Mouse (Mus musculus) heart, adult 2 months (tissue): ENCODE measurements around the gene Olfr160. TPM values are rescaled to one million over a fixed set of nuclear protein-coding genes. Genes with fewer than 3 reads are reported as not detected.

Source experiments
- DNase-seq, 2 experiments: peaks; one replicate each; pipeline ENCODE4 v3.0.0; 2021
- H3K27ac ChIP-seq: fragments of 200-600 bp; 2 replicates; pipeline ENCODE4 v1.8.1; 2022
- H3K27me3 ChIP-seq: fragments of 200-500 bp; 2 replicates; pipeline ENCODE4 v1.6.1; 2012; ENCODE audit warnings: mild to moderate bottlenecking, low read length, inconsistent platforms, mixed read lengths; ENCODE audit not compliant: control insufficient read depth, insufficient read depth
- H3K36me3 ChIP-seq: fragments of 200-500 bp; 2 replicates; pipeline ENCODE4 v1.6.1; 2012; ENCODE audit warnings: low read length, inconsistent platforms; ENCODE audit not compliant: control insufficient read depth, insufficient read depth
- H3K4me1 ChIP-seq: fragments of 200-500 bp; 2 replicates; pipeline ENCODE4 v1.6.1; 2011; ENCODE audit warnings: low read length; ENCODE audit not compliant: control insufficient read depth, insufficient read depth
- H3K4me3 ChIP-seq: fragments of 200-600 bp; 2 replicates; pipeline ENCODE4 v1.8.1; 2022
- H3K79me2 ChIP-seq: fragments of 200-500 bp; replicated peaks from 2 replicates; pipeline ENCODE4 v1.6.1; 2012; ENCODE audit warnings: mild to moderate bottlenecking, inconsistent platforms, low read length, moderate library complexity, mixed read lengths; ENCODE audit not compliant: control insufficient read depth, insufficient read depth
- H3K9ac ChIP-seq: fragments of 200-500 bp; 2 replicates; pipeline ENCODE4 v1.6.1; 2012; ENCODE audit warnings: low read depth, mild to moderate bottlenecking, control low read depth, inconsistent platforms, low read length, mixed read lengths
- CTCF ChIP-seq: fragments of 200-600 bp; IDR thresholded peaks from 2 replicates; pipeline ENCODE4 v1.8.1; 2022; ENCODE audit warnings: antibody characterized with exemption, mild to moderate bottlenecking, moderate library complexity
- EP300 ChIP-seq: fragments of 200-500 bp; IDR thresholded peaks from 2 replicates; pipeline ENCODE4 v1.6.1; 2011; ENCODE audit warnings: low read depth, low read length, control low read depth; ENCODE audit not compliant: insufficient read depth
- POLR2A ChIP-seq: fragments of 200-500 bp; IDR thresholded peaks from 2 replicates; pipeline ENCODE4 v1.6.1; 2011; ENCODE audit warnings: mild to moderate bottlenecking, low read depth, low read length, control low read depth; ENCODE audit not compliant: insufficient read depth
- WGBS: fragments of 180-500 bp; shearing (Covaris S2); methylation state at CpG from one replicate; pipeline ENCODE4 v1.1.7; 2018; 5-methylcytosine and 5-hydroxymethylcytosine counted together
- intact Hi-C: fragments of 180-260 bp; cut with DNase I; formaldehyde crosslinking; loops from one replicate; pipeline ENCODE4 v1.15.1; 2025
- polyA plus RNA-seq: library from polyadenylated mRNA; depleted of rRNA; stranded (reverse); fragments of >200 nt; gene quantifications from 2 replicates; pipeline ENCODE4 v1.2.3, GENCODE M21; 2012
- total RNA-seq, 2 experiments: library from RNA; stranded (reverse); gene quantifications; 2 replicates each; pipeline ENCODE4 v1.2.3; 2021

Olfr160 gene
- total and polyA plus RNA-seq, 3 experiments = not detected

DNA sequence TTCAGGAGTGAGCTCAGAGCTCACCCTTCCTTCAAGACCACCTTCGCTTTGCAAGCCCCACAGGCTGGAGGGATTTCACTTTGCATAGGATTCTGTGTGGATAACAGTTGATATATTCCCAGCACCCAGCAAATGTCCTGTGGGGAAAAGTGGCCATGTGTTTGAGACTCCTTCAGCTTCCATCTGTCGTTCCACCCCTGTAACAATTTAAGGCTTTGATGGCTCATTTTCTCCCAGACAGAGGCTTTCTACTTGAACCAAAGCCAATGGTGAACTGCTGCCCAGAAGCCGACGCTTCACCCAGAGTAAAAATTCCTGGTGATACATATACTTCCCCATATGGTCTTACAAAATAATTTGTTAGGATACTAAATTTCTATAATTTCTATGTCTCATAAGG, 40.8 kb downstream of the Olfr160 start:
- Histone ChIP-seq H3K27ac (no peak overlapping the region), H3K9ac (no peak overlapping the region), H3K4me1 (no peaks in the 10 kb centered on the region), H3K36me3 (no peaks in the 10 kb centered on the region), H3K27me3 (no peaks in the 10 kb centered on the region), H3K79me2 (no peaks in the 10 kb centered on the region), H3K4me3 (no peak overlapping the region)
- DNase-seq = no peak
- 63% methylated on average over 4 of the region's 4 CpGs for WGBS
- intact Hi-C loops = no loop called here
- no peak for TF ChIP-seq POLR2A
- TF ChIP-seq EP300 = no peak
- TF ChIP-seq CTCF = no peak

DNA sequence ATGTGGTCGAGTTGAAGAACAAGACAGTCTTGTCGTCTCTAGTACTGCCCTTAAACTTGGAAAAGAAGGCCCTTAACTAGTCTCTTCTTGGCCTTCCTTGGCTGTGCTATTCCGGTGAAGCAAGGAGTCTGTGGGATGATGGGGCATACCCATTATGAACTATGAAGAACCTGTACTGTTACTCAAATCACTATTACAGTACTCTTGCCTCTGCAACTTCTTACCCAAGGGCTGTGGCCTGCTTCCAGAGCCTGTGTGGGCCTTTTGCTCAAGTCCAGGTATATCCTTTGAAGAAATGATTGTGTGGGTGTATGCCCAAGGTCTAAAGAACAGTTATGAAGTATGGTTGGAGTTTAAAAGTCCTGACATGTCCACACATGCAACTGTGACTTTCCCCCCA, 45.8 kb downstream of the Olfr160 start:
- no peaks in the 10 kb centered on the region for H3K4me1 ChIP-seq
- H3K79me2 ChIP-seq = no peaks in the 10 kb centered on the region
- intact Hi-C loops = no loop called here
- H3K36me3 ChIP-seq = no peaks in the 10 kb centered on the region
- H3K27ac ChIP-seq = no peak overlapping the region
- DNase-seq = no peak
- no peak overlapping the region for H3K4me3 ChIP-seq
- no peaks in the 10 kb centered on the region for H3K27me3 ChIP-seq
- 85% methylated on average over 3 of the region's 3 CpGs for WGBS
- TF ChIP-seq EP300 = no peak
- no peak for TF ChIP-seq CTCF
- TF ChIP-seq POLR2A = no peak
- H3K9ac ChIP-seq = no peak overlapping the region

- H3K36me3 ChIP-seq = no peaks in the 10 kb centered on the region
These were observed 46.4 kb downstream of the Olfr160 start for GRCm38 (mm10) chr9:37669678-37670077.

DNA sequence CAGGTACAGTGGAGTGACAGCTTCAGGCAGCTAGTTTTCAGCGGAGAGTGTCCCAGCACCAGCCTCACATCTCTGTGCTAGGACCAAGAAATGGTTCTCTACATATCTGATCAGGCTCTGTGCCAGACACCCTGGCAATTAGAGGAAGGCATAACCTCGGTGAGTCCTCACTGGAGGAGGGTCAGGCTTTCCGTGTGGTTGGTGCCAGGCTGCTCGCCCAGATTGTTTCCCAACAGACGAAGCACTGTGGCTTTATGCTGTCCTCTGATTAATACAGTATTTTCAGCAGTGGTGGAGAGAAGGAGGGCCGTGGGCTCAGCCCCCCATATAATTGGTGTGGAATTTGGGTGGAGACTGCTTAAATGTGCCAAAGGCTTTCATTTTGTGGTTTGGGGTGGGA, 46.9 kb downstream of the Olfr160 start, which contains the start of gene Panx3:
Gene Panx3 (minus strand): TSS at position 121 of the 400 bp plus-strand sequence.
- DNase-seq = no peak
- TF ChIP-seq POLR2A = no peak
- no peak for TF ChIP-seq EP300
- TF ChIP-seq CTCF = no peak
- Histone ChIP-seq H3K27ac (no peak within 1 kb of the TSS), H3K9ac (no peak within 1 kb of the TSS), H3K79me2 (no peaks in the 10 kb centered on the region), H3K36me3 (no peaks in the 10 kb centered on the region), H3K4me1 (no peaks in the 10 kb centered on the region), H3K27me3 (no peaks in the 10 kb centered on the region), H3K4me3 (no peak within 1 kb of the TSS)
- WGBS = 39% methylated on average over 6 of the region's 6 CpGs
- intact Hi-C loops = no loop called here

More at GRCm38 (mm10) chr9:37669678-37670077, 46.4 kb downstream of the Olfr160 start:
- Histone ChIP-seq H3K27ac (no peak overlapping the region), H3K4me1 (no peaks in the 10 kb centered on the region), H3K27me3 (no peaks in the 10 kb centered on the region), H3K4me3 (no peak overlapping the region), H3K9ac (no peak overlapping the region), H3K79me2 (no peaks in the 10 kb centered on the region)
- no peak for DNase-seq
- intact Hi-C loops = no loop called here
- WGBS = 34% methylated on average over 4 of the region's 4 CpGs
- TF ChIP-seq POLR2A = no peak
- no peak for TF ChIP-seq CTCF
- no peak for TF ChIP-seq EP300

GRCm38 (mm10) chr9:37666045-37666444, 50.0 kb downstream of the Olfr160 start:
- intact Hi-C loops = no loop called here
- H3K36me3 ChIP-seq = no peaks in the 10 kb centered on the region
- 66% methylated on average over 7 of the region's 7 CpGs for WGBS
- TF ChIP-seq POLR2A (no peak), EP300 (no peak), CTCF (no peak)
- H3K9ac ChIP-seq = no peak overlapping the region
- no peak overlapping the region for H3K4me3 ChIP-seq
- no peak for DNase-seq
- no peaks in the 10 kb centered on the region for H3K79me2 ChIP-seq
- no peaks in the 10 kb centered on the region for H3K27me3 ChIP-seq
- no peaks in the 10 kb centered on the region for H3K4me1 ChIP-seq
- H3K27ac ChIP-seq = no peak overlapping the region

DNA sequence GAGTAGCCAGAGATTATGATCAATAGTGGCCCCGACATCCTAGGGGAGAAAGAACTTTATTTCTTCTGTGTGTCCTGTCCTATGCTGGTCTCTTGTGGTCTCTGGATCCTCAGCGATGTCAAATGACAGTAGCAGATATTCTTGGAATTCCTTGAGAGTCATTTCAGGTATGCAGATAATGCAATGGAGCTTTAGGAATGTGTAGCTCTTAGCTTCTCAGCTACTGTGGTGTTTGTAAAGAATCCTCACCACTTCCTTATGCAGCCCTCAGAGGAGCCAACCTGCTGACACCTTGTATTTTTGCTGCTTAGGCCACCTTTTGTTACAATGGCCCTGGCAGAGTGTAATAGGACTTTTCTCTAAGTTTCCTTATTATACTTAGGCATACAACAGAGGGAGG, 51.4 kb downstream of the Olfr160 start:
- H3K36me3 ChIP-seq = no peaks in the 10 kb centered on the region
- TF ChIP-seq CTCF (no peak), POLR2A (no peak), EP300 (no peak)
- H3K27me3 ChIP-seq = no peaks in the 10 kb centered on the region
- H3K27ac ChIP-seq = no peak overlapping the region
- no peaks in the 10 kb centered on the region for H3K79me2 ChIP-seq
- H3K9ac ChIP-seq = no peak overlapping the region
- WGBS = 45% methylated on average over 2 of the region's 2 CpGs
- intact Hi-C loops = no loop called here
- H3K4me3 ChIP-seq = no peak overlapping the region
- no peak for DNase-seq
- no peaks in the 10 kb centered on the region for H3K4me1 ChIP-seq
